Mouse (Mus musculus) urinary bladder, adult 2 months (tissue): ENCODE measurements around the gene Kcna2. TPM values are rescaled to one million over a fixed set of nuclear protein-coding genes. Genes with fewer than 3 reads are reported as not detected.
A peak's percentile ranks its signal among the peaks of the same experiment; 100 is the strongest.

Source experiments
- DNase-seq: peaks from one replicate; pipeline ENCODE4 v3.0.0; 2022; ENCODE audit warnings: low spot score
- polyA plus RNA-seq: library from polyadenylated mRNA; depleted of rRNA; stranded (reverse); fragments of >200 nt; gene quantifications from 2 replicates; pipeline ENCODE4 v1.2.3, GENCODE M21; 2012

The Kcna2 gene
- polyA plus RNA-seq, 1 experiment, result 4.9 TPM

DNA sequence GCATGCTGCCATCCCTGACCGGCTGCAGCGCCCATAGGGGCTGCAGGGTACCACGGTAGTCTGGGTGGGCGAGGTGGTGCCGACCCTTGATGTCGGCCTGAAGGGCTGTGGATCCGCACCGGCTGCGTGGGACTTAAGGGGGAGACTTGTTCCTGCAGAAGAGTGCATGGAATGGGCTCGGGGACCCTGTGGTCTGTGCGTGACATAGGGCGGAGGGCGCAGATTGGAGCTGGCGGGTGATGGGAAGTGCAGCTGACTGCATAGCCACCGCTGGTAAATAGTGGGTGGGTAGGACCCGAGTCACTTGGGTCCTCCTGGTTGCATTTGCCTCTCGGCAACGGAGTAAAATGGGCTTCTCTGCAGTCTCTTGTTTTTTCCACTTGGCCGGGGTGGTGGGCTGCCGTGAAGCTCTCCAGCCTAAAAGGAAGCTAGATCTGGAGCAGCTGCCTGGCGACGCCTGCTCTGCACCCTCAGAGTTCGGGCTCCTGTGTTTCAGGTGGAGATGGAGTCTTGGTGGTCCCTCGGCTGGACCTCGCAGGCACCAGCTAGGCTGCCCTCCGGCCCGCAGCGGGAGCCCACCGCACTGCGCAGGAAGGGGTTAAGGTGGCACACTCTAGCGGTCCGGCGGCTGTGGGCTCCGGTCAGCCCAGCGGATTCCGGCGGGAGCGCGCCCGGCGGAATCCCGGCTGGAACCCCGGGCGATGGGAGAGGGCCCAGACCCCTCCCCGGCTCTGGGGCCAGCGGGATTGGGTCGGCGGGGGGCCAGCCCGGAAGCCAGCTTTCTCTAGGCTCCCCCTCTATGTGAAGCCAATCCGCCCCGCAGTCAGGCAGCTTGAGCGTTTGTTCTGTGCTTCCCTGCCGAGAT is 1.1 kb downstream of the Kcna2 start:
- DNase-seq, result no peak

GRCm38 (mm10) chr3:107103041-107103440 is 2.1 kb downstream of the Kcna2 start:
- DNase-seq, result no peak

DNA sequence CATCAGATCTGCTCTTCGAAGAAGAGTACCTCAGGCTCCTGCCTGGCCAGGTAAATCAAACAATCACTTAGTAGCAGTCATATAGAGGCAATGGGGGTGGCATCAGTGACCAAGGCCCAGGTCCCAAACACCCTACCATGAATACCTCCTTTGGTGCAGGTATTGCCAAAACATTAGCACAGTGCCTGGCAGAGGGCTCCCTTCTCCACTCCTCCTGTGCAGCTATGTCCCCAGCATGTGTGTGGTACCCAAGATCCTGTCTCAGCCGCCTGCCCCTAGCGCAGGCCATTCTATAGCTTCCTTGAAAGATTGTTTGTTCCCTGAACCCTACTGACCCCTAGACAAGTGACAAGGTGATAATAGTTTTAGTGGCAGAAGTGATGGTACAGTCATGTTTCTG is 2.5 kb downstream of the Kcna2 start:
- no peak for DNase-seq

- no peak for DNase-seq
Observed at GRCm38 (mm10) chr3:107105986-107106385, 5.0 kb downstream of the Kcna2 start.

GRCm38 (mm10) chr3:107112498-107112897 is 11.6 kb downstream of the Kcna2 start:
- no peak for DNase-seq

DNA sequence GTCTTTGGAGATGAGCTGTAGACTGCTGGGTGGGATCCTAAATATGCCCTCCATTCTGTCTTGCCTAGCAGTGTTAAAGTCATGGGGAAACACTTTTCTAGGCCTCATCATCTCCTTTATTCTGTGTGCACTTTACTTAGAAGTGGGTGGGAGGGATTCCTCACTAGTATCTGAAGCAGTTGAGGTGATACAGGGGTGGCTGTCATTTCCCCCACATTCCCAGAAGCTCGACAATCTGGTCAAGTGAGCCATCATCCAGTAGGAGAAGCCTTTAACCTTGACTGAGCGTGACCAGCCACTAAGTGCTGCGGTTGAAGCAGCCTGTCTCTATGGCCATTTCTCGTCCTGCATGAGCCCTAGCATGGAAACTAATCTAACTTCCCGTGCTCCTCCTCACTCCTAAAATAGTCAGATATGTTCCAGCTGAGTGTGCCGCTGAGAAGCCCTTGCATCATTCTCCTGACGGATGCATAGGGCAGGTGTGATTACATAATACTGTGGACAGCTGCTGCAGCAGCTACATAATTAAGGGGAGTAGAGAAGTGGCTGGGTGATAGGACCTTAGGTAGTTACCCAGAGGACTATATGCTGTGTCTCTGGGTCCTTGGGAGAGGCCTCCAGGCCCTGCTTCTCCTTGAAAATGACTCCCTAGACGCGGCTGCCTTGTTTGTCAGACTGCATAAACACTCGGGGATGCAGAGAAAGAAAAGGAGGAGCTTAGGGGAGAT is 12.2 kb downstream of the Kcna2 start:
- DNase-seq, result no peak

DNA sequence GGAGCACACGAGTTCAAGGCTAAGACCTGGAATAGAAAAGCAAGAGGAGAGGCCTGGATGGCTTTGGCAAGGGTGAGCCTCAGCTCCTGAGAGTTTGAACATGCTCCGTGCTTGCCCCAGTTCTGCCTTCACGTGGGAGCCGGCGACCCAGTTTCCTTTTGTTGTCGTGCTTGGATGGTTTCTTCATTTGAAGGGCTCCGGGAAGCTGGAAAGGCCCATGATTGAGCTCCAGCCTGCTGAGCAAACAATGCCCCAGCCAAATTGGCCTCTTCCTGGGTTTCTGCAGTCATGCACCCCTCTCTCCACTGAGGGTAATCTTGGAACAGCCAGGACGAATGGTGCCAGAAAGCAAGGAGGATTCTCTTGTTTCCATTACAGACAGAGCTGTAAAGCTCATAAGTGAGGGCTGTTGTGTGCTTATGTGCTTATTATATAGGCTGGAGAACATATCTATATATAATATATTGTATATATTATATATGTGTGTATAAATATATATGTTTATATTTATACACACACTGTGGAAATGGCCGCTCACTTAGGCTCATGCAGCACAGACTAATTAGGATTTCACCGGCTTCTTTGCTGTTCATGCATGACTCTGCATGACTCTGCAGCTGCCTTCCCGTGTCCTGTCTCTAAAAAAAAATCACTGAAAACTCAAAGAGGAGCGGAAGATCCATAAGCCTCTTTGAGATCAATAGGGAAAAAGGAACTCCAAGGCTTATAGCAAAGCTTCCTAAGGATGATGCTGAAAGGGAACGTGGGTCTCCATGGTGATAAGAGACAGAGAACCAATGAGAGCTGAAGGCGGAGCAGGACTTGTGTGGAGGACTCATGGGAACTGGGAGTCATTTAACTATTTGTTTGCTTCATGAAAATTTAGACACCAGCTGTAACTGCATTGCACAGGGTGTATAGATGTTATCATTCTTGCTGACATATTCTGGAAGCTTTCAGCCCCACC is 13.1 kb downstream of the Kcna2 start:
- no peak for DNase-seq

DNA sequence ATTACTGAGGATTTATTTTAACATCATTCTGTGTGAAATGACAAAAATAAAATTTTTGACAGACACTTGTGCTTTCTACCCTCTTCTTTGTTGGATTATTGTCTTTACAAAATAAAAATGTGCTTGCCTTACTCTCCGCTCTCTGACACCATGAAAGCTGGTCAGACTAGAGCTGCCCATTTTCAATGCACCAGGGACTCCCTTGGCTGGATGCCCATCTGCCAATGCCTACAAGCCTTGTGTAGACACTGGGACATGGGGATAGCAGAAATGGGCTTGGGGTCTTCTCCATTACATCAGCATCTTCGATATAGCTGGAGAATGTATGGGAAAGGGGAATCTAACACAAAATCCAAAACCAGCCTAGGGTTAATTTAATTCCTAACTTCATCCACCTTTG is 14.0 kb downstream of the Kcna2 start:
- no peak for DNase-seq

DNA sequence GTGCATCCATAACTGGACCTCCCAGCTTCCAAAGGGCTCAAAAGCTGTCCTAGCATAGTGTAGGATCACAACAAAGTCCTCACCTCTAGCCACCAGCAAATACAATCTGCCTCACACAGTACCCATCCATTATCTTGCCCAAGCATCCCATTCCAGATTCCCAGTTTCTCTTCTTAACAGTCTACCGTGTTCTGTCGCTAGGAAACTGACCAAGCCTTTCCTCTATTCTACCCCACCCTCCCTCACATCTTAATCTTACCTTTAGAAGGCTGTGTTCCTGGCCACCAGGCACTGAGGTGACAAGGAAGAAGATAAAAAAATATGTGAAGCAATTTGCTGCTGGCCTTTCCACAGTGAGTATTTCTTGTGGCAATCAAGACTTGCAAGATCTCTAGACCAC is 14.8 kb downstream of the Kcna2 start:
- DNase-seq, result no peak

DNA sequence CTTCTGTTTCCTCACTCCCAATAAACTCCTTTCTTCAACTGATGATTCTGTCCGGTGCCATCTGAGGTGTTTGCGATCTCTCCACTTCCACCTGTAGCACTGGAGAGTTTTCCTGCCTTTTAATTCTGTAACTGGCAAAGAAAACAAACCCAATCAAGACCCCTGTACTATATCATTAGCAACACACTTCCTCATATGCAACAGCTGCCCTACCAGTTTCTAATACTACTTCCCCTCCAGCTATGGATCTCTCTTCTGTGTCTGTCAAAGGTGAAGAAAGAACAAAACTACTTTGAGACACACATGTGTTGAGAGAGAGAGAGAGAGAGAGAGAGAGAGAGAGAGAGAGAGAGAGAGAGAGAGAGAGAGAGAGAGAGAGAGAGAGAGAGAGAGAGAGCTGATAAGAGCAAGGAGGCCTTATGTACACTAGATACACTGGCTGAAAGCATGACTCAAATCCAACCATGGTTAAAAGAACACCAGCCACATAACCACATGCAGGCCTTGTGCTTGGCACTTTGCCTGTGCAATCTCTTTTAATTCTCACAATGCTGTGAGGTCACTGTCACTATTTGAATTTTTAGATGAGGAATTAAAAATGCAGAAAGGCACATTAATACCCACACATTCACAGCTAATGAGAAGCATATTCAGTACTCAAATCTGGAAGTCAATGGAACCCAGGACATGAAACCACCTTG is 19.1 kb downstream of the Kcna2 start:
- DNase-seq, result no peak

DNA sequence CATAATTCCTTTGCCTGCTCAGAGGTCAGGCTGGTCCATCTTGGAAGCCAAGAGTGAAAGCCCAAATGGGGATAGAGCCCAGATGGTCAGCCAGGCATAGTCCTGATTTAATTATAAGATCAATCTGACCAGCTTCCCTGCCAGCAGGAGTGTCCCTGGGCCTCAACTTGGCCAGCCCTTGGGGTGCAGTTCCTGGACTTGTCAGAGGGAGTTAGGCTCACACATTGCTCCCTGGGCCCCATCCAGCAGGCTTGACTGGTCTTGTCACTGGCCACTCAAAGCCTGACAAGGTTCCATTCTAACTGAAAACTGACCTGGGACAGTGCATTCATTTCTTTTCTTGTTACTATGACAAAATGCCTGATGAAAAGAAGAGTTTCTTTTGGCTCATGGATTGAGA is 21.4 kb downstream of the Kcna2 start:
- no peak for DNase-seq

GRCm38 (mm10) chr3:107127667-107128066 is 26.7 kb downstream of the Kcna2 start:
- DNase-seq, result no peak

DNA sequence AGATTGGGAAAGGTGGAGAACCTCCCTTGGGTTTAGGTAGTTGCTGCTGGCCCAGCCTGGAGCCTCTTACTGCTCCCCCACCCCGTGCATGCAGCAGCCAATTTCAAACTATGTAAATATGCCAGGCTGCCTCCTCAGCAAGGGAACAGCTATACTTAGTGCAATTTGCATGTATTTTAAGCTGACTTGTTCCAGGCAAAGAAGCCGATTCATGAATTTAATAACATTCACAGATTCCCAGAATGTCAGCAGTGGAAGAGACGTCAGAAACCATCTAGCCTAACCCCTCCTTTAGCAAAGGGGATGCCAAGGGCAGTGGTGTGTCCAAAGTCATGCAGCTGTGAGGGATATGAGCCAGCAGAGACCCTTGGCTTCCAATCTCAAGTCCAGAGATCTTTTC is 27.5 kb downstream of the Kcna2 start:
- no peak for DNase-seq

DNA sequence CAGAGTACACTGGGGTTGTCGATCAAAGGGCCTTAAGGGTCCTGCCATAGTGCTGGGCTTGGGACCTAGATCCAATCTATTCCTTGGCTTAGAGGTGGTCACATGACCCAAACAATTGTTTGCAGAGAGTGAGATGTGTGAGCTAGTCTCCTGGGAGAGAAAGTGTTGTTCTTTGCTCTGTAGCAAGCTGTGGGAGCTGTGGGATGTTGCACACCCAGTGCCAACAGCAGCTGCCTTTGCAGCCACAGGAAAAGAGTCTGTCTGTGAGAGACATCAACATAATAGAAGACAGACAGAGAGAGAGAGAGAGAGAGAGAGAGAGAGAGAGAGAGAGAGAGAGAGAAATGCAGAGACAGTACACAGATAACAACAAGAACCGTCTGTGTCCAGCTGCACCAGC is 28.3 kb downstream of the Kcna2 start:
- DNase-seq, result no peak

DNA sequence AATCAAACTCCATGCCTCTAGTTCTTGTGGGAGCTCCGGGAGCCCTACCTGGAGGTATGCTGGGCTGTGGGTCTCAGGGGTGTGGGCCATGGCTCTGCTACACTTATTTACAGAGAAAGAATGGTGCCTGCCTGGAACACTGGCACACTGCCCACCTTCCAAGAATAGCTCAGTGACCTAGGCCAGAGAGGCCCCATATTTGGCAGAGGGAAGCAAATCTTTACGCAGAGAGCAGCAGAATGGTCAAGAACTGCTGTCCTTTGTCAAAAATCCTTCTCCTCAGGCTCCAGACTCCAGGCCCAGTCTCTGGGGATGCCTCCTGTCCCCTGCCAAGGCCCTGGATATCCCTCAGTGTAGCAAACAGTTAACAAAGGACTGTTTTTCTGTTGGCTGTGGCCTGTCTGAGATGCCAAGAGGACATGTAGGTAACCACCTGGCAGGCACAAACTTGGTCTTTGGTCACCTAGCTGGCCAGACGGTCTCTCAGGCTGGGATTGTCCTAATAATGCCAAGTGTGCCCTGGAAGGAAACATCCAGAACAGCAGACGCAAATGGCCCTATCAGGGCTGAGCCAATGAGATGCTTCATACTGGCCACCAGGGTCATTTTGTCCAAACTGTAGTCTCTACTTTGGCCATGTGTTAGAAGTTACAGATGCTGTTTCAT is 29.8 kb downstream of the Kcna2 start:
- peak; percentile 21 for DNase-seq

DNA sequence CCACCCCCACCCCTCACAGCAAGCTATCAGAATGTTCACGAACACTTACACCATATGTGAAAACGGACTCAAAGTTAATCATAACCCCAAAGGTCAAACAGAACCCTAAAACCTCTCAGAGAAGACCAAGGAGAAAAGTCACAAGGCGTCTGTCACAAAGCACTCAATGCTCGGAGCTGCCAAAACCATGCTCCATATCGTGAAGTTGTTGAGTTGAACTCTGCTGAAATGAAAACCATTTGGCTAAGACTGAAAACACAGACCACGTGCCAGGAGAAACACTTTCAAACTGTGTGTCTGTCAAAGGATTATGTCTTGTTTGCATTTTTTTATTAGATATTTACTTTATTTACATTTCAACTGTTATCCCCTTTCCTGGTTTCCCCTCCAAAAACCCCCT is 30.9 kb downstream of the Kcna2 start:
- no peak for DNase-seq

DNA sequence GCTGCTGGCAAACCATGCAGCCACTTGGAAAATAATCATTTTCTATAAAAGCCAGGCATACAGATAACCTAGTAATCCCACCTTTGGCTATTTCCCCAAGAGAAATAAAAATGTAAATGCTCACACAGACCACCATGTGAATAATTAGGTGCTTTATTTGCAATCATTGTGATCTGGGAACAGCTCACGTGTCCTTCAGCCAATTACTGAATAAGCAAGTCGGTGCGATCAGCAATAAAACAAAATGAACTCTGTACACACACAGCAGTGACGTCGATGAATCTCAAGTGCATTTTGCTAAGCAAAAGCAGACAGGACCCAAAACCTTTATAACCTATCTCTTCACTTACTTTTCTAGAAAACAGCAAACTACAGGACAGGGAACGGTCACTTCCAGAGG is 31.7 kb downstream of the Kcna2 start:
- DNase-seq, result no peak

DNA sequence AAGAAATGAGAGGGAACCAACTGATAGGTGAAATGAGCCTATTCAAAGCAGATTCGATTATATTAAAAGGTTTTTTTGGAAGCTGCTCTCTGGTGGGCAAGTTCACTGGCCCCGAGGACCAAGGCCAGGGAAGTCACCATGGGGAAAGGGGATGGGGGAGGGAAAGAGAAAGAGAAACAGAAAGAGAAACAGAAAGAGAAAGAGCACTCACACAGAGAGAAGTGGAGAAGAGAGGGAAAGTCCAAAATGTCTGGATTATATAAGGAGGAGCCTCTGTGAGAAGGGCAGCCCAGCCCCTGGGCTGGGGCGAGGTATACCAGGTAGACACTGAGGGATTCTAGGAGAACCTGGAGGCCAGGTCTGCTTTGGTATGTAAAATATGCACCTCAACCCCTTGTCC is 33.5 kb downstream of the Kcna2 start:
- DNase-seq, result no peak

GRCm38 (mm10) chr3:107147126-107147525 is 46.2 kb downstream of the Kcna2 start:
- no peak for DNase-seq

DNA sequence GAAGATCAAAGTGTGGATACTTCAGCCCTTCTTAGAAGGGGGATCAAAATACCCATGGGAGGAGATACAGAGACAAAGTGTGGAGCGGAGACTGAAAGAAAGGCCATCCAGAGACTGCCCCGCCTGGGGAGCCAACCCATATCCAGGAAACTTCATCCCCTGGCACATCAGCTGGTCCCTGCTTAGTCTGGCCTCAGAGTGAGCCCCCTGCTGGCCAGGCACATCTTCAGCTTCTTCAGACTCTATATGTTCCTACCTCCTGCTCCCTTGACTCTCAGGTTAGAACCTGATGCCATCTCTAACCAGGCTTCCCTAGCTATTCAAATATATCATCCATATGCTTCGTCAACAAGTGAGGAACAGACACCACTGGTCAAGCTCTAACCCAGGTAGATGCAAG is 48.1 kb downstream of the Kcna2 start:
- DNase-seq, result no peak

DNA sequence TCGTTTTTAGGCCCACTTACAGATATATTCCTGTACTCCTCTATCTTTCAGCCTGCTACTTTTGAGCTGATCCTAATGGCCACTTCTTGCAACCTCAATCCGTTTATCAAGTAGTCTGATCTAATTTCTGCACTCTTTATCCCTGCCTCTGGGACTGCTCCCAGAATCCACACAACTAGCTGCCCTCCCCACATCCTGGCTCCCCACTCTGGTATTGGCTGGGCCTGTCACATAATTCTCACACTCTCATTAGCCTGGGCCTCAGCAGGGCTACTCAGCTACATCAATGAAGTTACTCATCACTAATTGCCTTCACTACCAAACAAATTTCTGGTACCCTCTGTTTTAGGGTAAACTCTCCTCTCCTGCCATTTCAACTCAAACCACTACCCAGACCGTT is 49.5 kb downstream of the Kcna2 start:
- DNase-seq, result no peak
